Mouse (Mus musculus): ENCODE measurements at regions not wholly inside any gene's neighbourhood (a gene's known extent, or its start where the extent isn't known, plus 50 kb on each side); places are given as distances from the start of the nearest gene placed in this dataset.

GRCm38 (mm10) chr12:59304522-59304921 is 85.0 kb upstream of the Fbxo33 start:
- DNase-seq (ENCODE audit: low spot score), result no peak
